Mouse (Mus musculus): Measurements from ENCODE around the gene Nav3. TPM values are rescaled to one million over a fixed set of nuclear protein-coding genes. Genes with fewer than 3 reads are reported as not detected.

Gene Nav3
- total and polyA plus RNA-seq, 2 experiments: 0.01 to 0.28 TPM

DNA sequence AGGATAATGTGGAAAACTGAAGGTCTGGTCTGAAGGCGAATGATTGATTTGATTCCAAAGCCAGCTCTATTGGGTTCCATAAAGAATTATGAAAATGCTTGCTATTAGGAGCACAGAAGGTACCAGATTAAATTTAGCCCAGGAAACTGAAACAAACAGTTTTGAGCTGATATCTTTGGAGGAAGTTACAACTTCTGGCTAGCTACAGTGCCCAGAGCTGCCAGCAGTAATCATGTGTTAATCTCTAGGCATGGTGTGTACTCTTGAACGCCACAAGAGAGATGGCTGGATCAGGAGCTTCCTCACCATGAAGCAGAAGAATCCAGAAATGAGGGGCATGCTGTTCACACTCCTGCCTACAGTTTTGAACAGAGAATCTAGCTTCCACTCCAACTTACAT lies 300.5 kb downstream of the Nav3 start:
- DNase-seq (ENCODE audit: extremely low read depth, low read depth, low spot score): no peak
- H3K27ac ChIP-seq (replicated peaks; ENCODE audit: insufficient read depth, low read depth, low read length): no peak overlapping the region
- no peak for TF ChIP-seq POLR2A (IDR thresholded peaks at IDR 0.05; ENCODE audit: extremely low read depth, insufficient read depth, low read length)
- no peak for TF ChIP-seq CTCF (IDR thresholded peaks at IDR 0.05; ENCODE audit: low read depth, low read length)
- 72% methylated on average over 2 of the region's 2 CpGs for WGBS
- no peak overlapping the region for H3K9ac ChIP-seq (ENCODE audit: low read depth, low read length)
- no peaks in the 10 kb centered on the region for H3K79me2 ChIP-seq (ENCODE audit: control insufficient read depth, insufficient read depth, low read length)
- H3K27me3 ChIP-seq (ENCODE audit: control insufficient read depth, insufficient read depth, low read length): no peaks in the 10 kb centered on the region
- no peaks in the 10 kb centered on the region for H3K4me1 ChIP-seq (ENCODE audit: control insufficient read depth, insufficient read depth, low read length)
- H3K4me3 ChIP-seq (ENCODE audit: insufficient read depth, low read depth, low read length): no peak overlapping the region
- H3K36me3 ChIP-seq (ENCODE audit: control insufficient read depth, insufficient read depth, low read length): no peaks in the 10 kb centered on the region

DNA sequence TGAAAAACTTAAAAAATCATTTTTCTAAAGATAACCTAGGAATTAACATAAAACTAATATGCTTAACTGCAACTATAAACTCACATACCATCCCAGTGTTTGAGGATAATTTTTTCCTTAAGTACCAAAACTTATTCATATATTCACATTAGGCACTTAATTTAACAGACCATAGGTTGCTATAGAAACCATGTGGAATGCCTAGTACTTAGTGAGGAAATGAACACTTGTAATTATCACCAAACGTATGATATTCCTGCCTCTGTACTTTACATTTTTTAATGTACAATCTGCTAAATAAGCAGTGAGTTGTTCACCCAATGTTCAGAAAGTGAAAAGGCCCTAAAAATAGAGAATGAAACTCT lies 301.1 kb downstream of the Nav3 start:
- Histone ChIP-seq H3K9ac (ENCODE audit: low read depth, low read length) (no peak overlapping the region), H3K4me3 (ENCODE audit: insufficient read depth, low read depth, low read length) (no peak overlapping the region), H3K79me2 (ENCODE audit: control insufficient read depth, insufficient read depth, low read length) (no peaks in the 10 kb centered on the region), H3K36me3 (ENCODE audit: control insufficient read depth, insufficient read depth, low read length) (no peaks in the 10 kb centered on the region), H3K4me1 (ENCODE audit: control insufficient read depth, insufficient read depth, low read length) (no peaks in the 10 kb centered on the region), H3K27me3 (ENCODE audit: control insufficient read depth, insufficient read depth, low read length) (no peaks in the 10 kb centered on the region), H3K27ac (replicated peaks; ENCODE audit: insufficient read depth, low read depth, low read length) (no peak overlapping the region)
- TF ChIP-seq CTCF (IDR thresholded peaks at IDR 0.05; ENCODE audit: low read depth, low read length): no peak
- no peak for TF ChIP-seq POLR2A (IDR thresholded peaks at IDR 0.05; ENCODE audit: extremely low read depth, insufficient read depth, low read length)
- 82% methylated on average over 1 of the region's 1 CpGs for WGBS
- no peak for DNase-seq (ENCODE audit: extremely low read depth, low read depth, low spot score)

DNA sequence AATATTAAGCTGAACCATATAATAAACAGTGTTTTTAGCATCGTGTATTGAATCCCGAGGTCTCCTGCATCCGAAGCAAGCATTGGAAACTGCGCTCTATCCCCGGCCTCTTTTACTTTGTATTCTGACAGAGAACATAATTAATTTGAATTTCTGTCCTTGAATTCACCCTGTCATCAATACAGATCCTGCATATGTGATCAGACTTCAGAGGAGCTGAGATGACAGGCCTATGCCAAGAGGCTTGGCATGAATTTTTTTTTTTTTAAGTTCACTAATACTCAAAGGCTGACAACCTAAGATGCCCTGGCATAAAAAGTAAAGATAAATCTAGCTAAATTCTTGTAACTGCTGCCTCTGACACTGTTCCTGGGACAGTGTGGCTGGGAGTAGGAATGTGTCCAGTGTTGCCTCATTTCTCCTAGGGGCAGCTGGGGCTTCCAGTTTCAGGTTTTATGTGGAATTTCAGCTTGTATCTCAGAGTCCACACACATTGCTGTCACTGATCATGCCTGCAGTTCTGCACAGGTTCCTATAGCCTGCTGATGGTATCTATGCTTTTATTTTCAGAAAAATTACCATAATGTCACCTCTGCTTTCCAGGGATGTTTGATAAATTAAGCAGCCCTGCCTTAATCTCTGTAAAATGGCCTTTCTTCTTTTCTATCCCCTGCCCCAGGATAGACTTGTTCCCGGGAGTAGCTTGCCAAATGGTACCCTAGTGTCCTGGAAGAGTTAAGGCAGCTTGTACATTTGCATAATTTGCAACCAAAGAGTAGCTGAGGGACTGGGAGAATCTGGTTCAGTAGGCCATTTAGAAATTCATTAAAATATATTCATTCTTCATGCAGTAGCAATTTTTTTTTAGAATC lies 301.8 kb downstream of the Nav3 start:
- no peak overlapping the region for H3K27ac ChIP-seq (replicated peaks; ENCODE audit: insufficient read depth, low read depth, low read length)
- no peaks in the 10 kb centered on the region for H3K27me3 ChIP-seq (ENCODE audit: control insufficient read depth, insufficient read depth, low read length)
- H3K4me1 ChIP-seq (ENCODE audit: control insufficient read depth, insufficient read depth, low read length): no peaks in the 10 kb centered on the region
- no peaks in the 10 kb centered on the region for H3K79me2 ChIP-seq (ENCODE audit: control insufficient read depth, insufficient read depth, low read length)
- TF ChIP-seq POLR2A (IDR thresholded peaks at IDR 0.05; ENCODE audit: extremely low read depth, insufficient read depth, low read length): no peak
- TF ChIP-seq CTCF (IDR thresholded peaks at IDR 0.05; ENCODE audit: low read depth, low read length): no peak
- H3K4me3 ChIP-seq (ENCODE audit: insufficient read depth, low read depth, low read length): no peak overlapping the region
- no peak for DNase-seq (ENCODE audit: extremely low read depth, low read depth, low spot score)
- 87% methylated on average over 6 of the region's 6 CpGs for WGBS
- no peak overlapping the region for H3K9ac ChIP-seq (ENCODE audit: low read depth, low read length)
- no peaks in the 10 kb centered on the region for H3K36me3 ChIP-seq (ENCODE audit: control insufficient read depth, insufficient read depth, low read length)

DNA sequence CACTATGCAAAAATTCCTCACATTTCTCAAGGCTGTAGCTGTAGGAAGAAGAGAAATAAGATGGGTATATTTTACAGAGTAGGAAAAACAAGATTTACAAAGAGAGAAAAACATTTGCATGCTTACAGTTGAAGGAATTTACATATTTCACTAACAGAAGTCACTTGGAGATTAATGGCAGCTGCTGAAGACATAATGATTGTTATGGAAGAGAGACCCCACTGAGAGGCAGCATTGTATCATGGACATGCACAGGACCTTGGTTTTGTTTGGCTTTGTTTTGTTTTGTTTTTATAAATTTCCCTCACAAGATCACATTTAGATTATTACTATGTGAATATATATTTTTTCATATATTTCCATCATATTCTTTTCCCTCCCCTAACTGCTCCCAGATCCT lies 335.4 kb downstream of the Nav3 start:
- Histone ChIP-seq H3K4me3 (ENCODE audit: insufficient read depth, low read depth, low read length) (no peak overlapping the region), H3K79me2 (ENCODE audit: control insufficient read depth, insufficient read depth, low read length) (no peaks in the 10 kb centered on the region), H3K36me3 (ENCODE audit: control insufficient read depth, insufficient read depth, low read length) (no peaks in the 10 kb centered on the region), H3K4me1 (ENCODE audit: control insufficient read depth, insufficient read depth, low read length) (no peaks in the 10 kb centered on the region), H3K27me3 (ENCODE audit: control insufficient read depth, insufficient read depth, low read length) (no peaks in the 10 kb centered on the region), H3K27ac (replicated peaks; ENCODE audit: insufficient read depth, low read depth, low read length) (no peak overlapping the region), H3K9ac (ENCODE audit: low read depth, low read length) (no peak overlapping the region)
- TF ChIP-seq CTCF (IDR thresholded peaks at IDR 0.05; ENCODE audit: low read depth, low read length) (no peak), POLR2A (IDR thresholded peaks at IDR 0.05; ENCODE audit: extremely low read depth, insufficient read depth, low read length) (no peak)
- no peak for DNase-seq (ENCODE audit: extremely low read depth, low read depth, low spot score)

DNA sequence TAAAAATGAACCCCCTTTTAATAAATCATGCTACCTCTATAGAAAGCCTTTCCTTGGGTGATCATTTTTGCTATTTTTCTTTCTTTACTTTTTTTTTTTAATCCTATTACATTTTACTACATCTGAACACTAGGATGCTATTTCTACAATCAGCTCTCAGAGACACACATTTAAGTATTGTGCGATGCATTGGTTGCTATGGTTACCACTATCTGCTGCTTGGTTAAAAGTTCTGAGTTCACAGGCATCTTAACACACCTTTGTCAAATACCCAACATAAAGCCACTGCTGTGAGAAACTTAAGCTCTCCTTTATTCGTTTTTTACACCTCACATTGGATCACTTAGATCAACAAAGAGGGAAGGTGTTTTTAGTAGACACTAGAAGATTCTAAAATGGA lies 338.7 kb downstream of the Nav3 start:
- TF ChIP-seq CTCF (IDR thresholded peaks at IDR 0.05; ENCODE audit: low read depth, low read length) (no peak), POLR2A (IDR thresholded peaks at IDR 0.05; ENCODE audit: extremely low read depth, insufficient read depth, low read length) (no peak)
- no peak overlapping the region for H3K27ac ChIP-seq (replicated peaks; ENCODE audit: insufficient read depth, low read depth, low read length)
- WGBS: 63% methylated on average over 2 of the region's 2 CpGs
- no peaks in the 10 kb centered on the region for H3K4me1 ChIP-seq (ENCODE audit: control insufficient read depth, insufficient read depth, low read length)
- DNase-seq (ENCODE audit: extremely low read depth, low read depth, low spot score): no peak
- H3K27me3 ChIP-seq (ENCODE audit: control insufficient read depth, insufficient read depth, low read length): no peaks in the 10 kb centered on the region
- no peak overlapping the region for H3K9ac ChIP-seq (ENCODE audit: low read depth, low read length)
- no peaks in the 10 kb centered on the region for H3K79me2 ChIP-seq (ENCODE audit: control insufficient read depth, insufficient read depth, low read length)
- no peak overlapping the region for H3K4me3 ChIP-seq (ENCODE audit: insufficient read depth, low read depth, low read length)
- no peaks in the 10 kb centered on the region for H3K36me3 ChIP-seq (ENCODE audit: control insufficient read depth, insufficient read depth, low read length)

Data from liver, adult 2 months (tissue).